Mouse (Mus musculus) heart, embryonic 10.5 days (tissue): ENCODE results near the gene Setd5. TPM values are rescaled to one million over a fixed set of nuclear protein-coding genes. Genes with fewer than 3 reads are reported as not detected.

Source experiments
- DNase-seq: peaks from one replicate; pipeline ENCODE4 v3.0.0-alpha.2; 2017; ENCODE audit warnings: low spot score
- H3K27ac ChIP-seq: fragments of 300-500 bp; sonication (generic); 2 replicates; pipeline ENCODE4 v1.5.1; 2016; ENCODE audit warnings: mild to moderate bottlenecking
- H3K27me3 ChIP-seq: fragments of 300-500 bp; sonication (generic); 2 replicates; pipeline ENCODE4 v1.6.1; 2016; ENCODE audit warnings: mild to moderate bottlenecking; ENCODE audit not compliant: poor library complexity, insufficient read depth, severe bottlenecking
- H3K36me3 ChIP-seq: fragments of 300-500 bp; sonication (generic); 2 replicates; pipeline ENCODE4 v1.6.1; 2016; ENCODE audit warnings: mild to moderate bottlenecking, moderate library complexity
- H3K4me1 ChIP-seq: fragments of 300-500 bp; sonication (generic); 2 replicates; pipeline ENCODE4 v1.6.1; 2016; ENCODE audit warnings: mild to moderate bottlenecking
- H3K4me3 ChIP-seq: fragments of 300-500 bp; sonication (generic); 2 replicates; pipeline ENCODE4 v1.5.1; 2016; ENCODE audit warnings: mild to moderate bottlenecking, moderate library complexity
- H3K9me3 ChIP-seq: fragments of 300-500 bp; sonication (generic); 2 replicates; pipeline ENCODE4 v1.6.1; 2016; ENCODE audit warnings: mild to moderate bottlenecking, moderate library complexity
- WGBS: fragments of 180-500 bp; shearing (Covaris S2); methylation state at CpG from one replicate; pipeline ENCODE4 v1.1.7; 2016; 5-methylcytosine and 5-hydroxymethylcytosine counted together
- polyA plus RNA-seq: library from polyadenylated mRNA; unstranded; fragments of >200 nt; fragmentation: Nextera tagmentation; extraction: Ambion mirVana; gene quantifications from 2 replicates; pipeline ENCODE4 v1.2.1, GENCODE M21; 2016

The Setd5 gene
- polyA plus RNA-seq, 1 experiment from 2014 or later, result 82.2 TPM

- H3K36me3 ChIP-seq, result peaks cover 21% of the 10 kb centered on the region
- H3K27me3 ChIP-seq, result no peaks in the 10 kb centered on the region
- H3K9me3 ChIP-seq, result no peaks in the 10 kb centered on the region
- peaks cover 7% of the 10 kb centered on the region; the same call in 1 of the 2 replicates for H3K4me1 ChIP-seq
- H3K27ac ChIP-seq, result no peak overlapping the region
- DNase-seq, result no peak
- no peak overlapping the region for H3K4me3 ChIP-seq
Measured at GRCm38 (mm10) chr6:113103765-113104164, 26.6 kb downstream of the Setd5 start.

GRCm38 (mm10) chr6:113109378-113109777, 32.2 kb downstream of the Setd5 start:
- Histone ChIP-seq H3K27ac (no peak overlapping the region), H3K36me3 (peaks cover 72% of the 10 kb centered on the region), H3K4me3 (no peak overlapping the region), H3K27me3 (no peaks in the 10 kb centered on the region), H3K9me3 (no peaks in the 10 kb centered on the region), H3K4me1 (no peaks in the 10 kb centered on the region)
- DNase-seq, result no peak
- WGBS, result 89% methylated on average over 3 of the region's 3 CpGs

- Histone ChIP-seq H3K27ac (no peak overlapping the region), H3K4me3 (no peak overlapping the region), H3K27me3 (no peaks in the 10 kb centered on the region), H3K9me3 (no peaks in the 10 kb centered on the region), H3K36me3 (peaks cover 76% of the 10 kb centered on the region), H3K4me1 (no peaks in the 10 kb centered on the region)
- 91% methylated on average over 7 of the region's 7 CpGs for WGBS
- no peak for DNase-seq
Measured at GRCm38 (mm10) chr6:113109956-113110355, 32.8 kb downstream of the Setd5 start.

- no peaks in the 10 kb centered on the region for H3K4me1 ChIP-seq
- WGBS, result 95% methylated on average over 10 of the region's 10 CpGs
- H3K4me3 ChIP-seq, result no peak overlapping the region
- no peak for DNase-seq
- no peaks in the 10 kb centered on the region for H3K27me3 ChIP-seq
- no peaks in the 10 kb centered on the region for H3K9me3 ChIP-seq
- no peak overlapping the region for H3K27ac ChIP-seq
- H3K36me3 ChIP-seq, result peaks cover 95% of the 10 kb centered on the region
Measured at GRCm38 (mm10) chr6:113120806-113121205, 43.6 kb downstream of the Setd5 start.

- Histone ChIP-seq H3K27me3 (no peaks in the 10 kb centered on the region), H3K36me3 (peaks cover 77% of the 10 kb centered on the region), H3K27ac (no peak overlapping the region), H3K9me3 (no peaks in the 10 kb centered on the region), H3K4me1 (no peaks in the 10 kb centered on the region), H3K4me3 (no peak overlapping the region)
- DNase-seq, result no peak
- WGBS, result 74% methylated on average over 2 of the region's 2 CpGs
Measured at GRCm38 (mm10) chr6:113133360-113133759, 56.2 kb downstream of the Setd5 start.

GRCm38 (mm10) chr6:113141389-113142094, 64.4 kb downstream of the Setd5 start:
- WGBS, result 86% methylated on average over 1 of the region's 1 CpGs
- Histone ChIP-seq H3K4me1 (no peaks in the 10 kb centered on the region), H3K36me3 (peaks cover 87% of the 10 kb centered on the region), H3K27me3 (no peaks in the 10 kb centered on the region), H3K27ac (no peak overlapping the region), H3K4me3 (no peak overlapping the region), H3K9me3 (no peaks in the 10 kb centered on the region)
- no peak for DNase-seq

- Histone ChIP-seq H3K4me3 (no peak overlapping the region), H3K4me1 (no peaks in the 10 kb centered on the region), H3K36me3 (peaks cover 91% of the 10 kb centered on the region), H3K27me3 (no peaks in the 10 kb centered on the region), H3K27ac (no peak overlapping the region), H3K9me3 (no peaks in the 10 kb centered on the region)
- 94% methylated on average over 1 of the region's 1 CpGs for WGBS
- DNase-seq, result no peak
Measured at GRCm38 (mm10) chr6:113144764-113145163, 67.6 kb downstream of the Setd5 start.

- WGBS, result 92% methylated on average over 4 of the region's 4 CpGs
- H3K36me3 ChIP-seq, result peaks cover 95% of the 10 kb centered on the region
- no peaks in the 10 kb centered on the region for H3K9me3 ChIP-seq
Measured at GRCm38 (mm10) chr6:113145249-113145648, 68.1 kb downstream of the Setd5 start.

GRCm38 (mm10) chr6:113154071-113154470, 76.9 kb downstream of the Setd5 start:
- Histone ChIP-seq H3K4me3 (no peak overlapping the region), H3K36me3 (peaks cover 78% of the 10 kb centered on the region), H3K4me1 (no peaks in the 10 kb centered on the region), H3K27me3 (no peaks in the 10 kb centered on the region), H3K27ac (no peak overlapping the region), H3K9me3 (no peaks in the 10 kb centered on the region)
- 95% methylated on average over 8 of the region's 8 CpGs for WGBS
- peak; percentile 52 for DNase-seq

More at GRCm38 (mm10) chr6:113145249-113145648, 68.1 kb downstream of the Setd5 start:
- Histone ChIP-seq H3K4me1 (no peaks in the 10 kb centered on the region), H3K4me3 (no peak overlapping the region), H3K27ac (no peak overlapping the region), H3K27me3 (no peaks in the 10 kb centered on the region)
- DNase-seq, result no peak

- no peaks in the 10 kb centered on the region for H3K9me3 ChIP-seq
- no peak overlapping the region for H3K4me3 ChIP-seq
- DNase-seq, result peak; percentile 58
- WGBS, result 84% methylated on average over 6 of the region's 6 CpGs
- H3K27ac ChIP-seq, result no peak overlapping the region
- H3K36me3 ChIP-seq, result peaks cover 74% of the 10 kb centered on the region
- H3K27me3 ChIP-seq, result no peaks in the 10 kb centered on the region
- no peaks in the 10 kb centered on the region for H3K4me1 ChIP-seq
Measured at GRCm38 (mm10) chr6:113154886-113155285, 77.7 kb downstream of the Setd5 start.

- WGBS, result 93% methylated on average over 4 of the region's 4 CpGs
- Histone ChIP-seq H3K4me3 (no peak overlapping the region), H3K4me1 (no peaks in the 10 kb centered on the region), H3K27ac (no peak overlapping the region), H3K36me3 (peaks cover 71% of the 10 kb centered on the region), H3K9me3 (no peaks in the 10 kb centered on the region), H3K27me3 (no peaks in the 10 kb centered on the region)
- DNase-seq, result no peak
Measured at GRCm38 (mm10) chr6:113156064-113156463, 78.9 kb downstream of the Setd5 start.

GRCm38 (mm10) chr6:113160106-113160505, 82.9 kb downstream of the Setd5 start:
- Histone ChIP-seq H3K4me1 (no peaks in the 10 kb centered on the region), H3K4me3 (no peak overlapping the region), H3K27me3 (no peaks in the 10 kb centered on the region), H3K36me3 (peaks cover 30% of the 10 kb centered on the region), H3K27ac (no peak overlapping the region), H3K9me3 (no peaks in the 10 kb centered on the region)
- 95% methylated on average over 10 of the region's 10 CpGs for WGBS
- DNase-seq, result no peak

- no peak for DNase-seq
- Histone ChIP-seq H3K9me3 (no peaks in the 10 kb centered on the region), H3K4me1 (peaks cover 6% of the 10 kb centered on the region), H3K4me3 (no peak overlapping the region), H3K27me3 (no peaks in the 10 kb centered on the region), H3K36me3 (peaks cover 19% of the 10 kb centered on the region), H3K27ac (no peak overlapping the region)
- 79% methylated on average over 1 of the region's 1 CpGs for WGBS
Measured at GRCm38 (mm10) chr6:113161982-113162381, 84.8 kb downstream of the Setd5 start.

GRCm38 (mm10) chr6:113163513-113163912, 86.3 kb downstream of the Setd5 start:
- DNase-seq, result no peak
- no peaks in the 10 kb centered on the region for H3K9me3 ChIP-seq
- no peaks in the 10 kb centered on the region for H3K27me3 ChIP-seq
- H3K4me3 ChIP-seq, result no peak overlapping the region
- H3K4me1 ChIP-seq, result peaks cover 13% of the 10 kb centered on the region
- H3K27ac ChIP-seq, result no peak overlapping the region
- H3K36me3 ChIP-seq, result peaks cover 16% of the 10 kb centered on the region
